Mouse (Mus musculus): Measurements from ENCODE around the gene Cd3eap.

DNA sequence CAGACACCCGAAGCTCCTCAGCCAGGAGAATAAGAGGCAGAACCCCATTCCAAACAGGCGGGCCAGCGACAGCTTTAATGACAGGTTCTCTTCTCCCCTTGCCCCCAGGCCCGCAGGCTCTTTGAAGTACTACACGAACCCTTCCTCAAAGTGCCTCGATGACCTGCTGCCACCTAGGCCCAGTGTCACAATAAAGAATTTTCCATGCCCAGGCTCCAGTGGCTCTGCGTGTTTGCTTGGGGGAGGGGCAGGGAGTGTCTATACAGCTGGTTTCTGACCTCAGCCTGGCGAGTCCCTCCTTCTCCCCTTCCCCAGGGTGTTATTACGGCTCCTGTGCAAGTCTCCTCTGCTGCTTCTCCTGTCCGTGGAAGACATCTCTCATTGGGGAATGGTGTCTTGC lies 3.0 kb downstream of the Cd3eap start:
- TF ChIP-seq CHD2 (IDR thresholded peaks at IDR 0.05; ENCODE audit: low read length) (no peak), MAX (IDR thresholded peaks at IDR 0.05; ENCODE audit: low read length) (no peak), TCF12 (IDR thresholded peaks at IDR 0.05; ENCODE audit: low read depth, low read length) (no peak), CTCF (IDR thresholded peaks at IDR 0.05 in 2 of 3, conservative IDR thresholded peaks at IDR 0.05 in 1 of 3; ENCODE audit: control insufficient read depth in 1 of 3, insufficient read depth in 1 of 3, low read depth in 2 of 3, low read length in 3 of 3, poor library complexity in 1 of 3, severe bottlenecking in 1 of 3) (no peak), POLR2A (IDR thresholded peaks at IDR 0.05; ENCODE audit: control insufficient read depth in 1 of 2, insufficient read depth in 1 of 2, low read depth in 1 of 2, low read length in 2 of 2, poor library complexity in 1 of 2) (no peak), SMC3 (IDR thresholded peaks at IDR 0.05; ENCODE audit: low read depth, low read length) (no peak), ELF1 (IDR thresholded peaks at IDR 0.05; ENCODE audit: low read depth, low read length) (no peak), EP300 (IDR thresholded peaks at IDR 0.05; ENCODE audit: low read depth in 1 of 2, low read length in 2 of 2) (no peak), BHLHE40 (IDR thresholded peaks at IDR 0.05; ENCODE audit: borderline replicate concordance, low read depth, low read length) (no peak), JUND (IDR thresholded peaks at IDR 0.05; ENCODE audit: low read depth, low read length) (no peak), USF1 (IDR thresholded peaks at IDR 0.05; ENCODE audit: low read depth, low read length) (no peak), ZC3H11A (IDR thresholded peaks at IDR 0.05; ENCODE audit: low read depth, low read length) (no peak)

Measured in MEL (cell line).